Mouse (Mus musculus) hindbrain, embryonic 10.5 days (tissue): ENCODE measurements around the gene Slc35c2. TPM values are rescaled to one million over a fixed set of nuclear protein-coding genes. Genes with fewer than 3 reads are reported as not detected.

ENCODE experiments used
- DNase-seq: peaks from one replicate; pipeline ENCODE4 v3.0.0-alpha.2; 2017; ENCODE audit warnings: low spot score
- H3K27ac ChIP-seq: fragments of 300-500 bp; sonication (generic); 2 replicates; pipeline ENCODE4 v1.5.1; 2016; ENCODE audit warnings: mild to moderate bottlenecking, moderate library complexity
- H3K27me3 ChIP-seq: fragments of 300-500 bp; sonication (generic); 2 replicates; pipeline ENCODE4 v1.6.1; 2016; ENCODE audit warnings: mild to moderate bottlenecking; ENCODE audit not compliant: poor library complexity, insufficient read depth, severe bottlenecking
- H3K36me3 ChIP-seq: fragments of 300-500 bp; sonication (generic); 2 replicates; pipeline ENCODE4 v1.6.1; 2016; ENCODE audit warnings: mild to moderate bottlenecking, moderate library complexity
- H3K4me1 ChIP-seq: fragments of 300-500 bp; sonication (generic); replicated peaks from 2 replicates; pipeline ENCODE4 v1.6.1; 2016; ENCODE audit warnings: mild to moderate bottlenecking
- H3K4me3 ChIP-seq: fragments of 300-500 bp; sonication (generic); 2 replicates; pipeline ENCODE4 v1.5.1; 2016; ENCODE audit warnings: mild to moderate bottlenecking, moderate library complexity
- H3K9me3 ChIP-seq: fragments of 300-500 bp; sonication (generic); 2 replicates; pipeline ENCODE4 v1.6.1; 2016; ENCODE audit warnings: mild to moderate bottlenecking, moderate library complexity
- WGBS: fragments of 180-500 bp; shearing (Covaris S2); methylation state at CpG from one replicate; pipeline ENCODE4 v1.1.7; 2016; 5-methylcytosine and 5-hydroxymethylcytosine counted together
- polyA plus RNA-seq: library from polyadenylated mRNA; unstranded; fragments of >200 nt; fragmentation: Nextera tagmentation; extraction: Ambion mirVana; gene quantifications from 2 replicates; pipeline ENCODE4 v1.2.1, GENCODE M21; 2016

Slc35c2 gene
- polyA plus RNA-seq, 1 experiment from 2014 or later = 73.0 TPM

DNA sequence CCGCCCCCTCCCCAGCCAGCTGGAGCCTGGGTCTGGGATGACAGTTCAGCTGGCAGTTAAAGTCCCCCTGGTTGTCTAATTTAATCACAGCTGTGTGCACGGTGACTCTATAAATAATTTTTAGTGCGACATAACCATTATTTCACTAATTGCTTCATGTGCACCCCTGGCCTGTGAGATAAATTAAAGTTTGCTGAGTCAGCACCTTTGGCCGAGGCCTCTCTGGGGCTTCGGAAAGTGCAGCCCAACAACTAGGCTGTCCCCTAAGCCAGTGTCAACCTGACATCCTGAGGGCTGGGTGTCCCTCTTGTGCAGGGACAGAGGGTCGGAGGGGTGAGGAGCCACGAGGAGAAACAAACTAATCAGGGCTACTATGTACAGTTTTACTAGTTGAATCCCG is 27.8 kb downstream of the Slc35c2 start:
- no peaks in the 10 kb centered on the region for H3K36me3 ChIP-seq
- peaks cover 56% of the 10 kb centered on the region for H3K4me1 ChIP-seq
- H3K27me3 ChIP-seq = peaks cover 87% of the 10 kb centered on the region
- no peak overlapping the region for H3K4me3 ChIP-seq
- 86% methylated on average over 8 of the region's 8 CpGs for WGBS
- no peak overlapping the region for H3K27ac ChIP-seq
- no peak for DNase-seq
- no peaks in the 10 kb centered on the region for H3K9me3 ChIP-seq

DNA sequence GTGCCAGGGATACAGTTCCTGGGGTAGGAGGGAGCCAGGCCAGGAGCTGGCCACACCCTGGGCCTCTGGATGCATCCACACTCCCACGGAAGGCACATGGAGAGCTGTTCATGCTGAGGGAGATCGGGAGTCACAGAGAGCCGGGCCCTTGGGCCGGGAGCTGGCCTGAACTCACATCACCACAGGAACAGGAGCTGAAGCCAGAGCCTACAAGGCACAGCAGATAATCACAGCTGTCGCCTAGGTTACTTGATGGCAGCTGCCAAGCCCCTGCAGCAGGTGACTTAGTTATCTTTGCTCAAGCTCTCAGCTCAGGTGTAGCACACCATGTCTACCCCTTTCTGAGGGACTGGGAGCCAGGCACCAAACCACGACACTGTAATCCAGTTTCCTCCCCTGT is 29.3 kb downstream of the Slc35c2 start:
- Histone ChIP-seq H3K27ac (no peak overlapping the region), H3K9me3 (no peaks in the 10 kb centered on the region), H3K27me3 (peaks cover 95% of the 10 kb centered on the region), H3K36me3 (no peaks in the 10 kb centered on the region), H3K4me1 (peaks cover 59% of the 10 kb centered on the region), H3K4me3 (no peak overlapping the region)
- 80% methylated on average over 6 of the region's 6 CpGs for WGBS
- no peak for DNase-seq

DNA sequence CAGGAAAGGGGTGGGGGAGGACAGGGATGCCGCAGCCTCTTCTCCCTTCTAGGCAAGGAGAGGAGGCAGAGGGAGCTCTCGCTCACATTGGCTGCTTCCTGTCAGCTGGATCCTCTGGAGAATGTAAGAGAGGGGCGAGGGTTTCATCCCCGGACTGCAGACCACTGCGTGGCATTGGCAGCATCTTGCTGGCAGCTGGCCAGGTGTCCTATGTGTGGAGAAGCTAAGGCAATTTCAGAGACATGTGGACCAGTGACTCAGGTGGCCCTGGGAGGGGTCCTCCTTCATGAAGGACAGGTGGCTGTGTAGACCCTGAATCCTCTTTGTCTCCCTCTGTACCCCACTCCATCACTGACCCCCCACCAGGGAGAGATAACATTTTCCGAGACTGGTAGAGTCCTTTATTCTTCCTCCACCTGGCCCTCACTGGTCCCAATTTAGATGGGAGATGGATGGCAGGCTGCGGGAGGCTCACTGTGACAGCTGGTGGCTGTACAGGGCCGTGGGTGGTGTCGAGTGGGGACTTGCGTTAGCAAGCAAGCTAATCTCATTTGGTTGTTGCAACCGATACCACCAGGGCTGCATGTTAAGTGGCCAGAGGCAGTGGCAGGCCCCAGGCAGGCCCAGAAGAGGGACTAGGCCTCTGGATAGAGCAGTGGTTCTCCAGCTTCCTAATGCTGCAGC is 30.4 kb downstream of the Slc35c2 start:
- Histone ChIP-seq H3K9me3 (no peaks in the 10 kb centered on the region), H3K27ac (0 out of 2 replicates have a peak overlapping the region, but pooled peaks have one; percentile 3), H3K4me1 (peaks cover 63% of the 10 kb centered on the region), H3K36me3 (no peaks in the 10 kb centered on the region), H3K4me3 (no peak overlapping the region), H3K27me3 (peaks cover 96% of the 10 kb centered on the region)
- 58% methylated on average over 11 of the region's 11 CpGs for WGBS
- DNase-seq = no peak

DNA sequence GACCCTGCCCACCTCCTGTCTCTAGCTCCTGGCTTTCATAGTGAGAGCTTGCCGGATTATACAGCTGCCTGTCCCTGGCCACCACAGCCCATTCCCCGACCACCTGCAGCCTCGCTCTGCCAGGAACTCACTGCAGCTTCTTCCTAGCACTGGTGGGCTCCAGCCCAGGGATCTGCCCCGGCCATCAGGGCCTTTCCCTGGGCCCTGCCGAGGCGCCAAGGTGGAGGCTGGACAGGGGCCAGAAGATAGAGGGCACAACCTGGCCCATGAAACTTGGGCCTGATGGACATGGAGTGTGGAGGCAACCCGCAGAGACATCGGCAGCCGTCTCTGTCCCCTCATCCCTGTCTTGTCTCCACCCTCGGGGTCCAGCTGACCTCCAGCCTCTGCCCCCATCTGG is 31.5 kb downstream of the Slc35c2 start:
- 68% methylated on average over 10 of the region's 10 CpGs for WGBS
- H3K27me3 ChIP-seq = peaks cover 94% of the 10 kb centered on the region
- no peak overlapping the region for H3K4me3 ChIP-seq
- no peaks in the 10 kb centered on the region for H3K9me3 ChIP-seq
- H3K36me3 ChIP-seq = no peaks in the 10 kb centered on the region
- H3K4me1 ChIP-seq = peaks cover 54% of the 10 kb centered on the region
- H3K27ac ChIP-seq = peak overlapping the region; percentile 23; the same call in 1 of the 2 replicates
- no peak for DNase-seq

DNA sequence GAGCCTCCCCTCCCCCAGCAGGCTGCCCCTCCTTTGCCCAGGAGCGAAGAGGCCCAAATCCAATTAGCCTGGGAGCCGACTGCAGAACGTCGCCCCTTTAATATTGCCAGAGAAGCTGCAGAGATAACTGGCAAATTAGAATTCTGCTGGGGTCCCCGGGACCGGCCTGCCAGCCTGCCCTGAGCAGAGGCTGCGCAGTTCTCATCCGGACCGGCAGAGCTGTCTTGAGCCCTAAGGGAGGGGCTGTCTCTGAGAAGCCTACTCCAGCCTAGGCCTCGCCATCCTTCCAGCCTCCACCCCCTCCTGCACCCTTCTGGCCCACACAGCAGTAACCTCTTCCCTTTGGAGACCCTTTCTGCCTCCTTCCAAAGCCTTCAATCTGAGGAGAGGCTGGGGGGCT is 33.8 kb downstream of the Slc35c2 start:
- Histone ChIP-seq H3K4me3 (no peak overlapping the region), H3K27ac (peak overlapping the region; percentile 26; the same call in 1 of the 2 replicates)

DNA sequence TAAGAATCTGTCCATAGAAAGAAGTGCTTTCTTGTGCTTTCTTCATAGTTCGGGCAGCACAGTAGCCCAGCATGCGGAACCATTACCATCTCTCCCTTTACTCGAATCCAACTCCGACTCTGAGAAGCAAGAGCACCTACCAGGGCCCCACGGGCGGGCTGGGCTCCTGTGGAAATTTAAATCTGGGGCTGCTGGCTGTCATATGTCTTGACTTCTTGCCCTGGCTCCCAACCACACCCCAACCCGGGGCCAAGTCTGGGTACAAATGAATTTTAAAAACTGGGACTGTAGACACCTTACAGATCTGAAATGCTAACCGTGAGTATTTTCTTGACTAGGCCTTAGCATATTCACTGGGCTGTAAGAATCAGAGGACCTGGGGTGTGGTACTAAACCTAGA is 34.4 kb downstream of the Slc35c2 start:
- H3K4me1 ChIP-seq = peaks cover 53% of the 10 kb centered on the region

More for the DNA sequence above, 33.8 kb downstream of the Slc35c2 start:
- Histone ChIP-seq H3K27me3 (peaks cover 92% of the 10 kb centered on the region), H3K9me3 (no peaks in the 10 kb centered on the region), H3K4me1 (peaks cover 53% of the 10 kb centered on the region), H3K36me3 (no peaks in the 10 kb centered on the region)
- 9% methylated on average over 10 of the region's 10 CpGs for WGBS
- no peak for DNase-seq

DNA sequence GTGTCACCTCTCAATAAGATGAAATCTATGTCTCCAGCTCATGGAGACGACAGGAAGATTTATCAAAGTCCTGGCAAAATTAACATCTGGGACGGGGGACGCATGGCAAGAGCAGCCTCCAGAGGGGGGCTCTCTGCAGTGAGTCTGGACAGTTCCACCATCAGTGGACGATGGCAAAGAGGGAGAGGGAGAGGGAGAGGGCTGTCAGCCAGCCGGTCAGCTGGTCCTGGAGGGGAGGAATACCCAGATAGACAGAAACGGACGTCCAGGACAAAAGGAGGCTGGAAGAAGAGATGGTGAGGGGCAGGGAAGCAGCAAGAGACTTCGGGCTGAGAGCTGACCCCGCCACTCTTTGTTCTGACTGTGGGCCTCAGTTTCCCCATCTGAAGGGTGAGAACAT is 34.9 kb downstream of the Slc35c2 start:
- Histone ChIP-seq H3K27ac (no peak overlapping the region), H3K4me3 (no peak overlapping the region), H3K9me3 (no peaks in the 10 kb centered on the region), H3K4me1 (peaks cover 52% of the 10 kb centered on the region), H3K36me3 (no peaks in the 10 kb centered on the region), H3K27me3 (peaks cover 92% of the 10 kb centered on the region)
- DNase-seq = no peak
- WGBS = 48% methylated on average over 9 of the region's 9 CpGs

More for the DNA sequence above, 34.4 kb downstream of the Slc35c2 start:
- Histone ChIP-seq H3K27ac (no peak overlapping the region), H3K36me3 (no peaks in the 10 kb centered on the region), H3K9me3 (no peaks in the 10 kb centered on the region), H3K27me3 (peaks cover 92% of the 10 kb centered on the region), H3K4me3 (no peak overlapping the region)
- WGBS = 71% methylated on average over 8 of the region's 8 CpGs
- no peak for DNase-seq

DNA sequence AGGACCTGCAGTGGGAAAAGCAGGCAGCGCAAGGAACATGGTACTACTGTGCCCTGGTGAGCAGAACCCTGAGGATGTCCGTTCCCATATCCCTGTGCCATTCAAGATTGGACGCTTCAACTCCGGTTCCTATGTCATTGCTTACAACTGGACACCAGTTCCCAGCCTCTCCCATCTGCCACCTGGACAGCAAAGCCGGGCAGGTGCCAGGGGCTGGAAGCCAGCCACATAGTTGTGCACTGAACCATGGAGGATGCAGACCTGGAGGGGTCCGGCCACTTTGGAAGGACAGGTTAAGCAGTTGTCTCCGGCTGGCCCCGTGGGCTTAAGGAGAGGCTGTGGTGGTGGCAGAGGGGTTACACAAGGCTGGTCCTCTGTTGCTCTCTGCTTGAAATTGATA is 35.3 kb downstream of the Slc35c2 start:
- WGBS = 84% methylated on average over 8 of the region's 8 CpGs
- Histone ChIP-seq H3K4me1 (peaks cover 52% of the 10 kb centered on the region), H3K9me3 (no peaks in the 10 kb centered on the region), H3K36me3 (no peaks in the 10 kb centered on the region), H3K27ac (no peak overlapping the region), H3K4me3 (no peak overlapping the region), H3K27me3 (peaks cover 93% of the 10 kb centered on the region)
- no peak for DNase-seq

DNA sequence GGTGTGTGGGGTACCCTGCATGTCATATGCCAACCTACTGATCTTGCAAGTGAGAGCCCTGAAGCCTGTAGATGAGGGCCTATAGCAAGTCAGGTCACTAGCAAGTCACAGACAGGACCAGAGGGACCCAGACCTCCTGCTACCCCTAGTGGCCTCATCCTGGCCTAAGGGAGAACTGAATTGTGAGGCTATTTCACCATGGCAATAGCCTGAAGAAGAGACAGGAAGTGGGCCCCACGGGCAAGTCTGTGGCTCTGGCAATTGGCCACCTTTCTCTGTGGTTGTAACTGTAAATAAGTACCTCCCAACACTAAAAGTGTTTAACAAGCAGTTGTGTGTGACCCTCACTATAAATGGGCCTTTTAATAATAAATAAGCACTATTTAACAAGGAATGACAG is 36.8 kb downstream of the Slc35c2 start:
- Histone ChIP-seq H3K27ac (no peak overlapping the region), H3K4me3 (no peak overlapping the region), H3K9me3 (no peaks in the 10 kb centered on the region), H3K4me1 (peaks cover 61% of the 10 kb centered on the region), H3K27me3 (peaks cover 93% of the 10 kb centered on the region), H3K36me3 (no peaks in the 10 kb centered on the region)
- WGBS = 87% methylated on average over 1 of the region's 1 CpGs
- DNase-seq = no peak

DNA sequence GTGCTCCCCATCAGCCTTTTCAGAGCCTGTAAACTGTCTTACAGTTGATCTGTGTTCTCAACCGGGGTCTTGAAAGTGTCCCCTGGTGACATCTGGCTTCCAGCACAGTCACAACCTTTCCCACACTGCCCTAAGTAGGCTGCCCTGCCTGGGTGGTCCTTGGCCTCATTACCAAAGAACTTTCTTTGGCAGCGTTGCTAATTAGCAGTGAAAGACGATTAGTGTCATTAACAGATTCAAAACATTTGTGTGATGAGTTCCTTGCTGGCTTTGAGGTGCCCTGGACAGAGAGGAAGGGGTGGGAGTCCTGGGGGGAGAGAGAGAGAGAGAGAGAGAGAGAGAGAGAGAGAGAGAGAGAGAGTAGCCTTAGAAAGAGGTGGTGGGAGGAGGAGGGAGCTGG is 38.7 kb downstream of the Slc35c2 start:
- no peaks in the 10 kb centered on the region for H3K36me3 ChIP-seq
- no peak overlapping the region for H3K4me3 ChIP-seq
- 25% methylated on average over 3 of the region's 3 CpGs for WGBS
- H3K27me3 ChIP-seq = peaks cover 93% of the 10 kb centered on the region
- H3K9me3 ChIP-seq = no peaks in the 10 kb centered on the region
- no peak overlapping the region for H3K27ac ChIP-seq
- peaks cover 60% of the 10 kb centered on the region for H3K4me1 ChIP-seq
- no peak for DNase-seq

DNA sequence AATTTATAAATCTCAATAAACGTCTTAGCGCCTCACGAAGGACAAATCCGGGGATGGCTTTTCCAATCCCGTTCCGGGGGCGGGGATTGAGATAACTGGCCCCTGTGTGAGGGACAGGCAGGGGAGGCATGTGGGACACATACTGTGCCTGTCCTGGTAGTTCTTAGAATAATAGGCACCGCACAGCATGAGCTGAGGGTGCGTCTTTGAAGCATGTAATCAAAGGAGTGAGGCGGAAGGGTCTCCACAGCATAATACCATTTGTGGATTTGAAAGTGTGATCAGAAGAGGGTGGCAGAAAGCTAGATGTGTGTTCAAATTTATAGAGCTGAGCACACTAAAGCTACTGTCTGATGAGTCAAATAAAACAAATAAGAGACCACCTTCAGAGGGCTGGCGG is 41.3 kb downstream of the Slc35c2 start:
- Histone ChIP-seq H3K4me3 (no peak overlapping the region), H3K4me1 (peaks cover 57% of the 10 kb centered on the region), H3K27me3 (peaks cover 94% of the 10 kb centered on the region), H3K27ac (no peak overlapping the region), H3K9me3 (no peaks in the 10 kb centered on the region), H3K36me3 (no peaks in the 10 kb centered on the region)
- 7% methylated on average over 11 of the region's 11 CpGs for WGBS
- DNase-seq = no peak

DNA sequence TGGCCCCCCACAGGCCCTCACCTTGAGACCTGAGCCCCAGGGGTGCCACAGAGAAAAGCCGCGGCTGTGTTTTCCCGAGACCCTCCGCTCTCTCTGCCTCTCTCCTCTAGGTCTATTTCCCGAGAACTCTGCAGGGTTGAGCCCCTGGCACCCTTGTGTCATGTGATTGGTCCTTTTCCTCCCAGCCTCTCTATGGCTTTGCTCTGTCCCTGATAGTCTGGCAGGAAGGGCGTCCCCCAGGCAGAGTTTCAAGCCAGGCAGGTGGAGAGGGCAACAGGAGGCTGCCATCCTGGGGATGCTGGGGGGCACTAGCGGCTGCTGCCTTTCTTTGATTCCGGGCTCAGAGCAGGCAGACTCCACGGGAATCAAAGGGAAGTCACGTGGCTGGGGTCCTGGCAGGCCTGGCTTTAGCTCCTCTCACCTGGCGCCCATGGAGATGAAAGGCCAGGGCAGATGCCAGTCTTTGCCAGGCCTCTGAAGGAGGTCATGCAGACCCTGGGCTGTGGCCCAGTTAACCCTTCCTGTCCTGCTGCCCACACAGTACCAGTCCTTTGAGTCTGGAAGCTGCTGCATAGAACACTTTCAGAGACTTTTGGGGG is 44.4 kb downstream of the Slc35c2 start:
- DNase-seq = no peak
- Histone ChIP-seq H3K4me1 (peaks cover 53% of the 10 kb centered on the region), H3K36me3 (no peaks in the 10 kb centered on the region), H3K9me3 (no peaks in the 10 kb centered on the region), H3K27ac (peak overlapping the region; percentile 18; the same call in 1 of the 2 replicates), H3K27me3 (peaks cover 100% of the 10 kb centered on the region), H3K4me3 (peak overlapping the region; percentile 2; the same call in 1 of the 2 replicates)
- WGBS = 5% methylated on average over 11 of the region's 11 CpGs

DNA sequence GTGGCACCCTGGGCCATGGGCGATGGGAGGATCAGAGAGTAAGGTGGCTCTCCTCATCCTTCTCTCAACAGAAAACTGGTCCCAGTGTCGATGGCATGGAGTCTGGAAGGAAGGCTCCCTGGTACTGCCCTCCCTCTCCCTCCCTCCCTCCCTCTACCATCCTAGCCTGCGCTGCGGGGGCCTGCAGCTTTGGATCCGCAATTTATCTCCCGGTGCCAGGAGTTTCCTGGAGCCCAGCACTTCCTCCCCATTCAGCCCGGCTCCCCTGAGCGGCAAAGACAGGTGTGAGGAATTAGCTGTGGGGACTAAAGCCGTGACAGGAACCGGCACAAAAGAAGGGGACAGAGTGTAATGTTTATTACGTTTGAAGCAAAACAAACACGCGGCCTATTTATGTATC is 45.1 kb downstream of the Slc35c2 start:
- Histone ChIP-seq H3K27ac (no peak overlapping the region), H3K4me3 (0 out of 2 replicates have a peak overlapping the region, but pooled peaks have one; percentile 2), H3K27me3 (peaks cover 100% of the 10 kb centered on the region), H3K9me3 (no peaks in the 10 kb centered on the region), H3K4me1 (peaks cover 53% of the 10 kb centered on the region), H3K36me3 (no peaks in the 10 kb centered on the region)
- 2% methylated on average over 13 of the region's 13 CpGs for WGBS
- no peak for DNase-seq
